Mouse (Mus musculus) heart, postnatal 0 days (tissue): ENCODE measurements around the gene Apoc4.

Experiments
- CTCF ChIP-seq: IDR thresholded peaks from 2 replicates; pipeline ENCODE4 v1.5.1; 2016; ENCODE audit warnings: antibody characterized with exemption, control low read depth, low read depth
- EP300 ChIP-seq: IDR thresholded peaks from 2 replicates; pipeline ENCODE4 v1.6.1; 2016; ENCODE audit warnings: antibody characterized with exemption, low read depth

DNA sequence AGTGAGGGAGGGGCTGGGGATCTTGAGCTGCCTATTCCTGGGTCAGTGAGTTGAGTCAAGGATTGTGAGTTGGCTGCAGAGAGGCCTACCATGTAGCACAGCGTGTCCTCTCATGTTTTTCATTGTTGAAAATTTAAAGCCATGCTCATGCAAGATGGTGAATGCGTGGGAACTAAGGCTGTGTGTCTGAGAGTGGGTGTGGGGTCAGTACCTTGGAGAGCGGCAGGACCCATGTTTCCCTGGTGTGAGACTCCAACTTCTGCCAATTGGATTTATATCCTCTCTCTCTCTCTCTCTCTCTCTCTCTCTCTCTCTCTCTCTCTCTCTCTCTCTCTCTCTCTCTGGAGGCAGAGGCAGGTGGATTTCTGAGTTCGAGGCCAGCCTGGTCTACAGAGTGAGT, 45.3 kb upstream of the Apoc4 start:
- TF ChIP-seq CTCF (no peak), EP300 (no peak)
